Mouse (Mus musculus) liver, embryonic 16.5 days (tissue): Measurements from ENCODE around the gene Inka1. TPM values are rescaled to one million over a fixed set of nuclear protein-coding genes. Genes with fewer than 3 reads are reported as not detected.

Experiments
- ATAC-seq: fragments of 200-750 bp; cut with Nextera tagmentation; 2 replicates; pipeline ENCODE4 v1.8.0; 2017; ENCODE audit warnings: low read depth, mild to moderate bottlenecking, moderate number of reproducible peaks, moderate library complexity
- H3K27ac ChIP-seq: fragments of 300-500 bp; sonication (generic); 2 replicates; pipeline ENCODE4 v1.5.1; 2014; ENCODE audit warnings: mild to moderate bottlenecking, low read length
- H3K27me3 ChIP-seq: fragments of 300-500 bp; sonication (generic); 2 replicates; pipeline ENCODE4 v1.6.1; 2014; ENCODE audit warnings: low read depth, low read length, mixed read lengths; ENCODE audit not compliant: control insufficient read depth, insufficient read depth
- H3K36me3 ChIP-seq: fragments of 300-500 bp; sonication (generic); 2 replicates; pipeline ENCODE4 v1.6.1; 2014; ENCODE audit warnings: mild to moderate bottlenecking; ENCODE audit not compliant: control insufficient read depth, insufficient read depth
- H3K4me1 ChIP-seq: fragments of 300-500 bp; sonication (generic); 2 replicates; pipeline ENCODE4 v1.6.1; 2014; ENCODE audit warnings: low read depth, low read length, mixed read lengths; ENCODE audit not compliant: control insufficient read depth
- H3K4me2 ChIP-seq: fragments of 300-500 bp; sonication (generic); 2 replicates; pipeline ENCODE4 v1.6.1; 2014; ENCODE audit warnings: low read depth, low read length, mixed read lengths
- H3K4me3 ChIP-seq: fragments of 300-500 bp; sonication (generic); 2 replicates; pipeline ENCODE4 v1.5.1; 2014; ENCODE audit warnings: low read depth, mild to moderate bottlenecking, low read length
- H3K9ac ChIP-seq: fragments of 300-500 bp; sonication (generic); 2 replicates; pipeline ENCODE4 v1.6.1; 2014; ENCODE audit warnings: low read depth, low read length
- H3K9me3 ChIP-seq: fragments of 300-500 bp; sonication (generic); replicated peaks from 2 replicates; pipeline ENCODE4 v1.6.1; 2016; ENCODE audit warnings: low read length; ENCODE audit not compliant: control insufficient read depth
- WGBS: fragments of 180-500 bp; shearing (Covaris S2); extraction: QIAGEN DNeasy Blood & Tissue Kit; methylation state at CpG from one replicate; pipeline ENCODE4 v1.1.7; 2014; ENCODE audit not compliant: insufficient replicate concordance; 5-methylcytosine and 5-hydroxymethylcytosine counted together
- polyA plus RNA-seq: library from polyadenylated mRNA; unstranded; fragments of >200 nt; fragmentation: Nextera tagmentation; extraction: Ambion mirVana; gene quantifications from 2 replicates; pipeline ENCODE4 v1.2.1, GENCODE M21; 2015

Inka1 gene
- polyA plus RNA-seq, 1 experiment from 2014 or later, result 46.1 TPM

DNA sequence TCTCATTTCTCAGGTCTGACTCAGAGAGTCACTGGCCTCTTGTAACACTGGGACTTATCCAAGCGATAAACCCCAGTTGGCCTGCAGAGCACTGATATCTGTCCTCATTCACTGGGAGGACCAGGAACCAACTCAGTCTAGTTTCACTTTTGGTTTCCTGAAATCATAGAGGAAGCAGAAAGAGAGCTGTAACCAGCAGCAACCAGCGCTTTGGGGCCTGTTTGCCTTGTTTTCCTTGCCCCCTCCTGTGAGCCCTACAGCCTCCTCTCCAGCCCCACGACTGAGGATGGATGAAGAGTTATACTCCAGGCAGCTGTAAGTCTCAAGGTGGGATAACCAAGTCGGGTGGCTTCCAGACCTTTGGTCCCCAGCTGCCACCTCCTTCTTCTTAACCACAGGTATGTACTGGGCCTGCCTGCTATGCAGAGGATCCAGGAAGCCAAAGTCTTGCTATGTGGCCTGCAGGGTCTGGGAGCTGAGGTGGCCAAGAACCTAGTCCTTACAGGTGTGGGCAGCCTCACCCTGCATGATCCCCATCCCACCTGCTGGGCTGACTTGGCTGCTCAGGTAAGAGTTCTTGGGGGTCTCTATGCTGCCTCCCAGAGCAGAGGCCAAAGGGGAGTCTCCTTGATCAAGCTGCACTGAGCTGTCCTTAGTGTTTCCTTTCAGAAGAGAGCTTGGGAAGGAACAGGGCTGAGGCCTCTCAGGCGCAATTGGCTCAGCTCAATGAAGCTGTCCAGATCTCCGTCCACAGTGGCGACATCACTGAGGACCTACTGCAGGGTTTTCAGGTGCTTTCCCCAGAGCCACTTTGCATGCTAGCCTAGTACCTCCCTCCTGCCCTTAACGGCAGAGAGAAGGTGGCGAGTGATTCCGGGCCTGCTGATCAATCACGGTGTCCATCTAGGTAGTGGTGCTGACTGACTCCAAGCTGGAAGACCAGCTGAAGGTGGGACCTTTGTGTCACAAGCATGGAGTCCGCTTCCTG, 10.0 kb downstream of the Inka1 start, which contains the start of gene Uba7:
Gene Uba7, plus strand, starts transcription at position 107 of the 988 bp plus-strand sequence.
- Histone ChIP-seq H3K4me2 (peak within 1 kb of the TSS; percentile 82), H3K4me1 (peaks cover 81% of the 10 kb centered on the region), H3K27me3 (no peaks in the 10 kb centered on the region), H3K9me3 (no peaks in the 10 kb centered on the region), H3K9ac (peak within 1 kb of the TSS; percentile 86), H3K27ac (peak within 1 kb of the TSS; percentile 99), H3K4me3 (peak within 1 kb of the TSS; percentile 74), H3K36me3 (peaks cover 35% of the 10 kb centered on the region)
- ATAC-seq, result peak; percentile 79
- WGBS, result 38% methylated on average over 12 of the region's 12 CpGs

- 20% methylated on average over 10 of the region's 10 CpGs for WGBS
Observed at GRCm38 (mm10) chr9:107974491-107975171, 11.0 kb downstream of the Inka1 start.

DNA sequence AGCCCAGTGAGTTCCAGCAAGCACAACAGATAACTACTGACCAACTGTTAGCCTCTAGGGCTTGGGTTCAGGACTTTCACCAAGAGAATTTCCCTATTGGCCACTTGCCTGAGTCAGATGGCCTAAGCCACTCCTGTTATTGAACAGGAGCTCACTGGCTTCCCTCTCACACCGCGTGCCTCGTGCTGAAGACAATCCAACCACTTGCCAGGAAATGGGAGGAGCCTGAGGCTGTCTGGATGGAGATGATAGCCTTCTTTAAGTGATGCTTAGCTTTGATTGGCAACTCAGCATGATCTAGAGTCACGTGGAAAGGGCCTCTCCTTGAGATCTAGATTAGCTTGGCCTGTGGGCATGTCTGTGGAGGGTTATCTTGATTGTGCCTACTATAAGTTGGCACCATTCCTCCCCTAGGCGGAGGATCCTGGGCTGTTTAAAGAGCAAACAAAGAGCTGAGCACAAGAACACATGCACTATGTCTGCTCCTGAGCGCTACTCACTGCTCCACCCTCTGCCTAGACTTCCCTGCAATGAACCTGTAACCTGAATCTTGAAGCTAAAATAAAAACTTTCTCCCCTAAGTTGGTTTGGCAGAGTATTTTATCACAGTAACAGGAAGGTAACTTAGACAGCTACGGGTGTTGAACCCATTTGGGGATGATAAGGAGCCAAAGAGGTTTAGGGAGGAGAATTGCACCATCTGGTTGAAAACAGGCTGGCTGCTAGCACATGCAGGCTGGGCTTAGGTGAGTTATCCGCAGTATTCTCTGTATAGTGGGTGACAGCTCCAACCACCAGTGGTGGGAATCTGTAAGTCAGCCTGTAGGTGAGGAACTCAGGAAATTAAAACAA, 13.8 kb downstream of the Inka1 start:
- H3K4me1 ChIP-seq, result peaks cover 56% of the 10 kb centered on the region
- H3K36me3 ChIP-seq, result no peaks in the 10 kb centered on the region; the same call in none of the 2 replicates
- H3K9me3 ChIP-seq, result no peaks in the 10 kb centered on the region
- H3K4me3 ChIP-seq, result peak overlapping the region; percentile 7; the same call in 1 of the 2 replicates
- no peaks in the 10 kb centered on the region for H3K27me3 ChIP-seq
- H3K27ac ChIP-seq, result peak overlapping the region; percentile 99
- peak; percentile 84 for ATAC-seq
- peak overlapping the region; percentile 51 for H3K9ac ChIP-seq
- peak overlapping the region; percentile 46 for H3K4me2 ChIP-seq
- 15% methylated on average over 8 of the region's 8 CpGs for WGBS

More at GRCm38 (mm10) chr9:107974491-107975171, 11.0 kb downstream of the Inka1 start:
- H3K27ac ChIP-seq, result peak overlapping the region; percentile 99
- H3K9me3 ChIP-seq, result no peaks in the 10 kb centered on the region
- peak; percentile 72 for ATAC-seq
- H3K4me2 ChIP-seq, result peak overlapping the region; percentile 82
- H3K4me1 ChIP-seq, result peaks cover 76% of the 10 kb centered on the region
- no peaks in the 10 kb centered on the region for H3K27me3 ChIP-seq
- H3K36me3 ChIP-seq, result peaks cover 24% of the 10 kb centered on the region
- H3K9ac ChIP-seq, result peak overlapping the region; percentile 86
- H3K4me3 ChIP-seq, result peak overlapping the region; percentile 74

- Histone ChIP-seq H3K4me2 (no peak overlapping the region), H3K27ac (no peak overlapping the region; the same call in 1 of the 2 replicates), H3K36me3 (no peaks in the 10 kb centered on the region; the same call in none of the 2 replicates)
Observed at GRCm38 (mm10) chr9:107970311-107970710, 15.4 kb downstream of the Inka1 start.

GRCm38 (mm10) chr9:107968531-107968930, 17.1 kb downstream of the Inka1 start:
- H3K9ac ChIP-seq, result no peak overlapping the region
- no peak for ATAC-seq
- H3K4me2 ChIP-seq, result no peak overlapping the region
- WGBS, result 85% methylated on average over 7 of the region's 7 CpGs
- H3K36me3 ChIP-seq, result peaks cover 7% of the 10 kb centered on the region
- peaks cover 38% of the 10 kb centered on the region for H3K4me1 ChIP-seq
- no peak overlapping the region for H3K27ac ChIP-seq
- H3K4me3 ChIP-seq, result no peak overlapping the region
- H3K27me3 ChIP-seq, result no peaks in the 10 kb centered on the region
- no peaks in the 10 kb centered on the region for H3K9me3 ChIP-seq

More at GRCm38 (mm10) chr9:107970311-107970710, 15.4 kb downstream of the Inka1 start:
- H3K9me3 ChIP-seq, result no peaks in the 10 kb centered on the region
- H3K27me3 ChIP-seq, result no peaks in the 10 kb centered on the region
- ATAC-seq, result no peak
- H3K9ac ChIP-seq, result no peak overlapping the region
- H3K4me1 ChIP-seq, result peaks cover 46% of the 10 kb centered on the region
- no peak overlapping the region for H3K4me3 ChIP-seq
- WGBS, result 91% methylated on average over 5 of the region's 5 CpGs

DNA sequence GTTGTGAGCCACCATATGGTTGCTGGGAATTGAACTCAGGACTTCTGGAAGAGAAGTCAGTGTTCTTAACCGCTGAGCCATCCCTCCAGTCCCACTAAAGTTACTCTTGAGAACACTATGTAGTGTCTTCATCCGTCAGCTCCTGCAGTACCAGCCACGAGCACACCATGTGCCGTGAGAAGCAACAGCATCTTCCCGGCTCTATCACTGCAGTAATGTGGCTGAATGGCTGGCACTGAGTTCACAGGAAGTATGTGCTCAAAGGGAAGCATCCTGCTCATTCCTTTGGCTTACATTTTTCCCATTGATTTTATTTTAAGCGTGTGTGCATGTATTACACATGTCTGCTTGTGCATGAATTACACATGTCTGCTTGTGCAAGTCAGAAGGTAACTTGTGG, 18.2 kb downstream of the Inka1 start:
- Histone ChIP-seq H3K4me2 (no peak overlapping the region), H3K27me3 (no peaks in the 10 kb centered on the region), H3K36me3 (peaks cover 7% of the 10 kb centered on the region), H3K27ac (no peak overlapping the region), H3K9me3 (no peaks in the 10 kb centered on the region), H3K9ac (no peak overlapping the region), H3K4me1 (peaks cover 27% of the 10 kb centered on the region), H3K4me3 (no peak overlapping the region)
- 81% methylated on average over 6 of the region's 6 CpGs for WGBS
- no peak for ATAC-seq

GRCm38 (mm10) chr9:107966676-107967075, 19.0 kb downstream of the Inka1 start:
- H3K27ac ChIP-seq, result 0 out of 2 replicates have a peak overlapping the region, but pooled peaks have one; percentile 32
- no peaks in the 10 kb centered on the region for H3K9me3 ChIP-seq
- 46% methylated on average over 10 of the region's 10 CpGs for WGBS
- no peak overlapping the region for H3K4me3 ChIP-seq
- H3K4me2 ChIP-seq, result no peak overlapping the region
- H3K36me3 ChIP-seq, result peaks cover 7% of the 10 kb centered on the region
- H3K27me3 ChIP-seq, result no peaks in the 10 kb centered on the region
- H3K4me1 ChIP-seq, result peaks cover 20% of the 10 kb centered on the region
- H3K9ac ChIP-seq, result no peak overlapping the region
- ATAC-seq, result no peak

DNA sequence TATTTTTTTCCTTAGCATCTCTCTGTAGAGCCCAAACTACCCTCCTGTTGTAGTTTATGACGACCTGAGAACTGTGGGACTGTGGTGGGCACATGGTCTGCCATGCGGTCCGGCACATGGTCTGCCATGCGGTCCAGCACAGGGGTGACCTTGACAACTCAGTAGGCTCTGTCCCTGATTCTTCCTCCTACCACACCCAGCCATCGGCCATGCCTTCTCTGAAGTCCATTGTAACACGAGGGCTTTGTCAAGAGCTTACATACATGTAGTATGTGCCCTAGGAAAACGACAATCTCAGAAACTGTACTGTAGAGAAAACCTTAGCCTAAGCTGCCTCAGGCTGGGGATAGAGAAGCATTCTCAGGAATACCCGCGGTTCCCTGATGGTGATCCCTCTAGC, 21.0 kb downstream of the Inka1 start:
- Histone ChIP-seq H3K9ac (no peak overlapping the region), H3K36me3 (peaks cover 24% of the 10 kb centered on the region), H3K4me3 (no peak overlapping the region), H3K9me3 (no peaks in the 10 kb centered on the region), H3K4me1 (peaks cover 5% of the 10 kb centered on the region), H3K4me2 (no peak overlapping the region), H3K27me3 (no peaks in the 10 kb centered on the region), H3K27ac (no peak overlapping the region)
- no peak for ATAC-seq
- WGBS, result 88% methylated on average over 9 of the region's 9 CpGs
